Mouse (Mus musculus) fat pad, adult 2 months (tissue): ENCODE results near the gene Nrxn3.

Source experiments
- DNase-seq: peaks from one replicate; pipeline ENCODE4 v3.0.0-alpha.2; 2011; ENCODE audit warnings: low read depth, low spot score; ENCODE audit errors: extremely low read depth

Gene Nrxn3

DNA sequence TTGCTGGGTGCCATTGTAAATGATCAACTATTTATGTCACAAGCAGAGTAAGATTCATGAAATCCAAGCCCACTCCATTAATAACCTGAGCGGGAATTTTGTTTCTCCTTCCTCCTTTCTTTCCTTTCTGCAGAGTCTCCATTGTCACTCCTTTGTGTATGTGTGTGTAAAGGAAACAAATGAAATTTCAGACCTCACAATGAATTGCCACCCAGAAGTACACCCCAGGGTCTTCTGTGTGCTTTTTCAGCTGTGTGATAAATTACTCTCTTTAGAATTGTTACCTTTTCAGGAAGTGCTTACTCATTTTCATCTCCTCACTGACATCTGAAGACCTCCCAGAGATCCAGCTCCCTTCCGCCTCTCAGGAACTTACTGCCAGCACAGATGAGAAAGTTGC lies 1506.4 kb downstream of the Nrxn3 start:
- no peak for DNase-seq

DNA sequence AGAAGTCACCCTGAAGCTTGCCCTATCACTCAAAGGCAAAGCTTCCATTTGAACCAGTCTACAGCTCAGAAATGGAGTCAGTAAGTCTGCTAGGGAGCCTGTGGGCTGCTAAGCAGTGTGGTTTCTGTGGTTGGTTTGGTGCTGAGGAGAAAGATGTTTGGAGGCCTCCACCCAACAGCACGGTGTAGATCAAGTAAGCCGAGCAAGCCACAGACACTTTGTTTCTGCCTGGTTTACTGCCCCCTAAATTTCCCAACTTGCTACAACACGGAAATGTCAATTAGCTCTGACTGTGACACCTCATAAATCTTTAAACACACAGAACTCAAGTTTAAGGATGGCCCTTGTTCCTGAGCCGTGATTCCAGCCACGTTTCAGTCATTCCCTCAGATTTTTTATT lies 1513.4 kb downstream of the Nrxn3 start:
- DNase-seq, result no peak

- no peak for DNase-seq
Measured at GRCm38 (mm10) chr12:90260301-90260700, 1537.6 kb downstream of the Nrxn3 start.

DNA sequence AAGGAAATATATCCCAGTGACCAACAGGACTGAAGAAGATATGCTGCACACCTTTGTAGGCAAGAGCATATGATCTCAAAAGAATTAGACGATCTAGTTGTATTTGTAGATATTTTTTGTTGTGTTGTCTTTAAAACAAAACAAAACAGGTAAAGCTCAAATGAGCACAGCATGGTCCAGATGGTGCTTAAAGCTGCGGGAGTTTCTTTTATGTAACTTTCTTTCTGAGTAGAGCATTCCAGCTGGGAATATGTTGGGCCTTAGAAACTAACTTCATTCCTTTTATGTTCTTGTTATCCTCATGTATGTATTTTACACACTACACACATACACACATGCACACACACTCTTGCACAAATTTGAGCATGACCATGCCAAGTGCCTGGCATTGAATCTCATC lies 1545.4 kb downstream of the Nrxn3 start:
- no peak for DNase-seq

GRCm38 (mm10) chr12:90270763-90271379 lies 1548.2 kb downstream of the Nrxn3 start:
- peak; percentile 71 for DNase-seq

DNA sequence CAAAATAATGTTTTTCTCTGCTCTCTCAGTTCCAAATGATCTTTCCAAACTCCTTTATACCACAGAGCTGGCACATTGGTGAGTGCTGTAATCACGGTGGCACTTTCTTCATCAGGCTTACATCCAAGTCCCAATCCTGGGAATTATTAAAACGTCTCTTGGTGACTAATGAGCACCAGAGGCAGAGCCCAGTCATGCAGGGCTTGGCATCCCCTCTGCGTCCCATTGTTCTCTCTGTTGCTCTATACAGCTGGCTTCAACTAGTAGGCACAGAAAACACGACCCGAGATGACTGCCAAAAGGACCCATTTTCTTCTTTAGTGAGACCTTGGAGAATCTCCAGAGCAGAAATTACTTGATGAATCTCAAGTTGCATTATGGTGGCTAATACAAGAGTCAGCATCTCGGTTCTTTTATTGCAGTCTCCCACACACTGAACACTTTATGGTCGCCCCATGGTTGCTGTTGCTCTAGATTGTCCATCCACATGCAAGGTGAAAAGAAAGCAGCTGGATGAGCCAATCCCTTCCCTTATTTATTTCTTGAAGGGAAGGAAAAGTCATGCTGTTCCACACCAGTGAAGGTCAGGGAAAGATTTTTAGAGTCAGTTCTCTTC lies 1552.1 kb downstream of the Nrxn3 start:
- peak; percentile 81 for DNase-seq

GRCm38 (mm10) chr12:90281236-90281635 lies 1558.6 kb downstream of the Nrxn3 start:
- DNase-seq, result no peak

GRCm38 (mm10) chr12:90283022-90283421 lies 1560.3 kb downstream of the Nrxn3 start:
- no peak for DNase-seq

DNA sequence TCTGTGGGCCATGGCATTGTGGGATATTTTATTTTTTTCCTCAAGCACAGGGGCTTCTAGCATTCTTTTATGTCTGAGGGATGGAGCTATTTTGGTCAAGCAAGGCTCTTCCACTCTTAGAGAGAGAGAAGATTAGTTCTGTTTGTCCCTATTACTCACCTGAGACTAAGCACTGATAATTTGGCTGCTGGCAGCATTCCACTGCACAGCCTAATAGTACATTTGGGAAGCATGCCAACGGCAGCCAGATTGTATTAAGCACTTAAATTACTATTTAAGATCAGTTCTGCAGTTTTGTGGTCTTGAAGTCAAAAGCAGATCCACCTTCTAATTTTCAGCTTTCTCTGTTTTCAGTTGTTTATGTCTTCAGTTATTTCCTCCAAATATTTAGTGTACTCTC lies 1580.0 kb downstream of the Nrxn3 start:
- DNase-seq, result no peak

DNA sequence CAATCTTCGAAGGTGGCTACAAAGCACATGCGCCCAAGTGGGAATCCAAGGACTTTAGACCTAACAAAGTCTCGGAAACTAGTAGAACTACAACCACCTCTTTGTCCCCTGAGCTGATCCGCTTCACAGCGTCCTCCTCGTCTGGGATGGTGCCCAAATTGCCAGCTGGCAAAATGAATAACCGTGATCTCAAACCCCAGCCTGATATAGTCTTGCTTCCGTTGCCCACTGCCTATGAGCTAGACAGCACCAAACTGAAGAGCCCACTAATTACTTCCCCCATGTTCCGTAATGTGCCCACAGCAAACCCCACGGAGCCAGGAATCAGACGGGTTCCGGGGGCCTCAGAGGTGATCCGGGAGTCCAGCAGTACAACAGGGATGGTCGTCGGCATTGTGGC lies 1609.1 kb downstream of the Nrxn3 start:
- no peak for DNase-seq

DNA sequence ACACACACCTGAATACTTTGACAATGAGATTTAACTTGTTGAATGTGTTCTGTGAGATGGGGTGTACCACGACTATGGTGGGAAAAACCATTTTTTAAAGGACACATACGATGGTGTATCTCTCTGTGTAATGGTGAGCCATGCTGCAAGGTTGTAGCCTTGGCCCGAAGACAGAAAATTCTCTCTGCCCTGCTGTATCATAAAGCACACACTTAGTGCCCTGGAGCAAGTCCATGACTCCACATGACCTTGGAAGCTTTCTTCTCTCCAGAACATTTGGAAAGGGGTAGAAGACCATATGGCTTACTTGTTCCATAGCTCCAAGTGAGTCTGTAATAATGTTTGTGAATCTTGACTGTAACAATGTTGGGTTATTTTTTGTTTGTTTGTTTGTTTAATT lies 1609.8 kb downstream of the Nrxn3 start:
- no peak for DNase-seq

- DNase-seq, result no peak
Measured at GRCm38 (mm10) chr12:90337496-90338228, 1615.0 kb downstream of the Nrxn3 start.

- no peak for DNase-seq
Measured at GRCm38 (mm10) chr12:90338229-90338557, 1615.5 kb downstream of the Nrxn3 start.
